Comparison of ENCODE assay signal across 21 mouse cellular contexts in genomic region chr12:102424456-102424855, GRCm38 (mm10). TPM values are rescaled to one million over a fixed set of nuclear protein-coding genes. Genes with fewer than 3 reads are reported as not detected.
A peak's percentile ranks its signal among the peaks of the same experiment; 100 is the strongest.
DNase-seq lines count a peak whose midpoint lies in the region; ATAC-seq lines count a peak whose summit lies in the region.
"Had no signal": no experiment of that assay in that cellular context is flagged by ENCODE, and none has a peak within 500 bp of the region (broad histone marks: within the 10 kb centered on the region; RNA-seq: fewer than 3 reads in every experiment).

No protein-coding gene starts in this region.

- H3K36me3 ChIP-seq in heart, embryonic 15.5 days, result 0 out of 2 replicates have a peak, but pooled peaks cover 3% of the 10 kb centered on the region
- peaks cover 9% of the 10 kb centered on the region; the same call in 1 of the 2 replicates for H3K36me3 ChIP-seq in lung, embryonic 15.5 days

- 0 out of 2 replicates have a peak overlapping the region, but pooled peaks have one; percentile 6 for H3K27ac ChIP-seq in heart, embryonic 15.5 days
- 0 out of 2 replicates have a peak overlapping the region, but pooled peaks have one; percentile 5 for H3K27ac ChIP-seq in lung, embryonic 15.5 days
- H3K27ac ChIP-seq: embryonic facial prominence, embryonic 10.5 days; embryonic facial prominence, embryonic 12.5 days; forebrain, embryonic 13.5 days; forebrain, embryonic 15.5 days had no signal

- H3K4me1 ChIP-seq in heart, embryonic 15.5 days (replicated peaks), result peaks cover 53% of the 10 kb centered on the region
- peaks cover 17% of the 10 kb centered on the region for H3K4me1 ChIP-seq in lung, embryonic 15.5 days
- H3K4me1 ChIP-seq: embryonic facial prominence, embryonic 10.5 days; forebrain, embryonic 15.5 days had no signal

- intact Hi-C loops in heart, postnatal 14 days (cut with DNase I), result no loop called here

- no peaks in the 10 kb centered on the region for H3K27me3 ChIP-seq in heart, embryonic 15.5 days
- H3K27me3 ChIP-seq in lung, embryonic 15.5 days, result no peaks in the 10 kb centered on the region
- H3K27me3 ChIP-seq: embryonic facial prominence, embryonic 12.5 days; forebrain, embryonic 13.5 days; forebrain, embryonic 15.5 days; Patski had no signal

- no peak for ATAC-seq in heart, embryonic 15.5 days (replicated peaks; ENCODE audit: insufficient number of reproducible peaks, insufficient read depth, low FRiP score, low read depth)
- no peak for ATAC-seq in lung, embryonic 15.5 days (ENCODE audit: borderline replicate concordance, extremely low read depth, low FRiP score, low TSS enrichment)
- ATAC-seq: activated CD4-positive, CD25-positive, alpha-beta regulatory T cell, adult 4 months; forebrain, embryonic 13.5 days; forebrain, embryonic 15.5 days; forebrain, postnatal 0 days; Patski had no signal

- no peak for DNase-seq in heart, postnatal 14 days
- no peak for DNase-seq in lung, postnatal 14 days
- DNase-seq in yolk sac, embryonic 10.5 days (ENCODE audit: low spot score), result peak; percentile 68
- no peak for DNase-seq in kidney, postnatal 36 days
- DNase-seq: adrenal gland, adult 8-10 months; adrenal gland, postnatal 14 days; adrenal gland, postnatal 36 days; cerebellum, adult 11-12 months; cerebellum, adult 2 months; cerebellum, adult 9-10 months; cerebellum, postnatal 10 days; cerebellum, postnatal 25 days; forebrain, postnatal 0 days had no signal

- 27% methylated on average over 2 of the region's 2 CpGs for WGBS in heart, embryonic 15.5 days
- WGBS in lung, embryonic 15.5 days, result 45% methylated on average over 2 of the region's 2 CpGs

- H3K9me3 ChIP-seq in heart, embryonic 15.5 days (replicated peaks), result no peaks in the 10 kb centered on the region
- H3K9me3 ChIP-seq in lung, embryonic 15.5 days, result no peaks in the 10 kb centered on the region
- H3K9me3 ChIP-seq: forebrain, embryonic 13.5 days; forebrain, embryonic 15.5 days had no signal

- H3K4me2 ChIP-seq in heart, embryonic 15.5 days, result no peak overlapping the region
- H3K4me2 ChIP-seq in lung, embryonic 15.5 days, result no peak overlapping the region
- H3K4me2 ChIP-seq: embryonic facial prominence, embryonic 12.5 days; forebrain, embryonic 13.5 days; forebrain, embryonic 15.5 days had no signal

- no peak overlapping the region for H3K4me3 ChIP-seq in heart, embryonic 15.5 days
- no peak overlapping the region for H3K4me3 ChIP-seq in lung, embryonic 15.5 days
- H3K4me3 ChIP-seq: embryonic facial prominence, embryonic 10.5 days; embryonic facial prominence, embryonic 12.5 days; forebrain, embryonic 13.5 days; forebrain, embryonic 15.5 days had no signal

- H3K9ac ChIP-seq in heart, embryonic 15.5 days, result no peak overlapping the region
- H3K9ac ChIP-seq in lung, embryonic 15.5 days, result no peak overlapping the region
- H3K9ac ChIP-seq: embryonic facial prominence, embryonic 12.5 days; forebrain, embryonic 13.5 days; forebrain, embryonic 15.5 days; forebrain, postnatal 0 days had no signal

RNA-seq across cellular contexts. Expression of gene Lgmn, which starts 15.2 kb away (rescaled TPM):
- 97.1 and 110 TPM in 2 replicates for polyA plus RNA-seq in heart, embryonic 15.5 days (2015; fragmentation: Nextera tagmentation; extraction: Ambion mirVana)
- total RNA-seq in heart, postnatal 14 days (2021), result 10 to 100 TPM; 78.1 to 82.0 TPM
- 115 and 127 TPM in 2 replicates for polyA plus RNA-seq in lung, embryonic 15.5 days (2015; fragmentation: Nextera tagmentation; extraction: Ambion mirVana)

RNA-seq across cellular contexts. Expression of gene Golga5, which starts 44.5 kb away (rescaled TPM):
- 24.4 and 26.9 TPM in 2 replicates for polyA plus RNA-seq in heart, embryonic 15.5 days (2015; fragmentation: Nextera tagmentation; extraction: Ambion mirVana)
- 10 to 100 TPM; 23.5 to 25.8 TPM for total RNA-seq in heart, postnatal 14 days (2021)
- 31.3 and 33.6 TPM in 2 replicates for polyA plus RNA-seq in lung, embryonic 15.5 days (2015; fragmentation: Nextera tagmentation; extraction: Ambion mirVana)
